Mouse (Mus musculus): Measurements from ENCODE around the gene Fam19a3. TPM values are rescaled to one million over a fixed set of nuclear protein-coding genes. Genes with fewer than 3 reads are reported as not detected.

The Fam19a3 gene
- polyA plus RNA-seq, 1 experiment from 2014 or later, result 0.05 TPM

DNA sequence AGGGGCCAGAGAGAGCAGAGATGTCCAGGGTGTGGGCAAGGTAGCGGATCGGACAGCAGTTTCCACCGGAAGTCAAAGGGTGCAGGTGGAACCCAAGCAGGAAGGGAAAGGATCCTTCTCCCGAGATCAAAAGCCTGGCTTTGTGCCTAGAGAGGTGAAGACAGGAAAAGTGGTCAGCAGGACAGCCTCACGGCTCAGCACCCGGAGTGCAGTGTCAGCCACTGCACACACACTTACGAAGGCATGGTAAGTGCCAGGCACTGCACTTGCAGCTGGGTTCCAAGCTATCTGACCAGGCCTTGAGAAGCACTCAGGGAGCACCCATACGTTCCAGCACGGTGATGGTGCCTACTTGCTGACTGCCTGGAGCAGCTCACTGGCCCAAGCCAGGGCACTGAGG is 23.9 kb upstream of the Fam19a3 start:
- 78% methylated on average over 9 of the region's 9 CpGs for WGBS
- H3K9ac ChIP-seq, result no peak overlapping the region
- no peak for ATAC-seq (replicated peaks)

DNA sequence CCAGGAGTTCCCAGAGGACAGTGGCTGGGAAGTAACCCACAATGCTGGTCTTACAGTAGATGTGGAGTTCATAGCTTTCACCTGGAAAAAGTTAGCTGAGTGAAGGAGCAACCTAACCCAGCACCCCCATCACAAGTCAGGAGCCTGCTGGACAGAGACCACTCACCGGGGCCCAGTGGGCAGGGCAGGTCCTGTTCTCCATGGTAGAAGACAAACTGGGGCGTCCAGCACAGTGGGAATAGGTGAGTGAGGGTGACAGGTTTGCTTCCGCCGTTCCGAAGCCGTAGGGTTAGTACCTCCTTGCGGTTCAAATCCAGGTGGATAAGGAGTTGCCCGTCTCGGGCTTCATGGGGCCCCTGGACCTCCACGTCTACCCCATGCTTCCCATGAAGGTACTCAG is 22.7 kb upstream of the Fam19a3 start:
- no peaks in the 10 kb centered on the region for H3K27me3 ChIP-seq (replicated peaks)
- no peak overlapping the region for H3K9ac ChIP-seq
- H3K36me3 ChIP-seq (replicated peaks), result no peaks in the 10 kb centered on the region
- 93% methylated on average over 10 of the region's 10 CpGs for WGBS
- H3K4me3 ChIP-seq, result no peak overlapping the region
- no peaks in the 10 kb centered on the region for H3K4me1 ChIP-seq
- ATAC-seq (replicated peaks), result no peak
- no peak overlapping the region for H3K27ac ChIP-seq
- H3K9me3 ChIP-seq, result no peaks in the 10 kb centered on the region
- no peak overlapping the region for H3K4me2 ChIP-seq

More for the DNA sequence above, 23.9 kb upstream of the Fam19a3 start:
- Histone ChIP-seq H3K4me2 (no peak overlapping the region), H3K4me3 (no peak overlapping the region), H3K9me3 (no peaks in the 10 kb centered on the region), H3K36me3 (replicated peaks) (no peaks in the 10 kb centered on the region), H3K4me1 (no peaks in the 10 kb centered on the region), H3K27ac (no peak overlapping the region), H3K27me3 (replicated peaks) (no peaks in the 10 kb centered on the region)

DNA sequence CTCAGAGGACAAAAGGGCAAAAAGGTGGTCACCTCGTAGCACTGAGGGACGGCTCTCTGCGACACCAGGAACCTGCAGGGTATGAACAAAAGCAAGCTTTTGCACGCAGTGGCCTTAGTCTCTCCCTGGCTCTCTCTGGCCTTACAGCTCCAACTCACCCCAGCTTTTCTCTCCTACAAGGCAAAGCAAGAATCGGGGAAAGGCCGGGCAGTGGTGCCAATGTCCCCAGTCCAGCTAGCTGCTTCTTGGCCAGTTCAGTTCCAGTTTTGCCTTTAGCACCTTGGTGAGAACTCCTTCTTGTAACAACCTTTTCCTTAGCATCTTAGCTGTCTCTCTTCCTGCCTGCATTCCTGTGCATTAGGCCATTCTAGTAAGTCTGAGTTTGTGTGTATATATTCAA is 19.8 kb upstream of the Fam19a3 start:
- no peaks in the 10 kb centered on the region for H3K27me3 ChIP-seq (replicated peaks)
- ATAC-seq (replicated peaks), result no peak
- H3K9me3 ChIP-seq, result no peaks in the 10 kb centered on the region
- H3K4me1 ChIP-seq, result no peaks in the 10 kb centered on the region
- WGBS, result 91% methylated on average over 6 of the region's 6 CpGs
- no peak overlapping the region for H3K4me2 ChIP-seq
- H3K4me3 ChIP-seq, result no peak overlapping the region
- H3K36me3 ChIP-seq (replicated peaks), result no peaks in the 10 kb centered on the region
- no peak overlapping the region for H3K27ac ChIP-seq
- no peak overlapping the region for H3K9ac ChIP-seq

DNA sequence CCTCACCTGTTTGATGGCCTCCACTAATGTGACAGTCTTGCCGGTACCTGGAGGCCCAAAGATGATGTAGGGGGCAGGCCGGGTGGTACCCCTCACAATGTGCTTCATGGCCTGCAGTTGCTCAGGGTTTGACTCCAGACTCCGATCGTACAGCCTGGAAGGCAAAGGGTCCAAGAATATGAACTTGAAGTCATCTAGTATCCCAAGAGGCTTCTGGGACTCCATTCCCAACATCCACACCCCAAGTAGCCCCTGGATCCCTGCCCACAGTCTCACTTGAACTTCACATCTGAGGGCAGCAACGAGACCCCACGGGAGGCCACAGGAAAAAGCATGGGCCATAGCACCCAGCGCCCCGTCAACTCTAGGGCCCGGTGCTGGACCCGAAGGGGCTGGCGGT is 19.0 kb upstream of the Fam19a3 start:
- WGBS, result 92% methylated on average over 11 of the region's 11 CpGs
- Histone ChIP-seq H3K9ac (no peak overlapping the region), H3K27ac (no peak overlapping the region), H3K4me2 (no peak overlapping the region), H3K9me3 (no peaks in the 10 kb centered on the region), H3K4me1 (no peaks in the 10 kb centered on the region), H3K27me3 (replicated peaks) (no peaks in the 10 kb centered on the region), H3K36me3 (replicated peaks) (no peaks in the 10 kb centered on the region), H3K4me3 (no peak overlapping the region)
- no peak for ATAC-seq (replicated peaks)

DNA sequence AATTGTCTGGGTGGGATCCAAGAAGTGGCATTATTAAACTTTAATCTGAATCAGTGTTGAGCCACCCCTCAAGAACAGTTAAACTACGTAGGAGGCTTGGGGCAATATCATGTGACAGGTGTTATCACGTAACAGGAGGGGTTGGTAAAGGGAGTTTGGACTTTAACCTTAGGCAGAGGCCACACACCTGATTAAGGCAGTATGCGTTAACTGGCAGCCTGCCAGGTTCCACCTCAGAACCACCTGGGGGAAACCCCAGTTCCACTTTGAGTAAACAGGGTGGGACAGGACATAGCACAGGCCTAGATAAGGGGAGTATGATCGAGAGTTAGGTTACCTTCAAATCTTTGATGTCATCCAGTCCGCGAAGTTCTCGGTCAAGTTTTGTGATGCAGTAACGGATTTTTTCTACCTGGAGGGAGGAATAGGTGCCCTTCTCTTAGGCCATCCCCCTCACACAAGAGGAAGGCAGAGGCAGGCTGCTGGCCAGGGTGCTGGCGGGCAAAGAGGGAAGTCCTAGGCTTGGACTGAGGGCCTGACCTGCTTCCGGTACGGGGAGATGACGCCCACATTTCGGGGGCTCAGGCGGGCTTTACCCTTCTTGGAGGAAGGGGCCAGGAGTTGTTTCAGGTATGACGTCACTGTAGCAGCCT is 14.9 kb upstream of the Fam19a3 start:
- H3K4me1 ChIP-seq, result peaks cover 7% of the 10 kb centered on the region
- no peak for ATAC-seq (replicated peaks)
- H3K4me2 ChIP-seq, result no peak overlapping the region
- no peaks in the 10 kb centered on the region for H3K27me3 ChIP-seq (replicated peaks)
- no peak overlapping the region for H3K9ac ChIP-seq
- H3K27ac ChIP-seq, result no peak overlapping the region
- 88% methylated on average over 15 of the region's 15 CpGs for WGBS
- no peaks in the 10 kb centered on the region for H3K9me3 ChIP-seq
- H3K4me3 ChIP-seq, result no peak overlapping the region
- no peaks in the 10 kb centered on the region for H3K36me3 ChIP-seq (replicated peaks)

DNA sequence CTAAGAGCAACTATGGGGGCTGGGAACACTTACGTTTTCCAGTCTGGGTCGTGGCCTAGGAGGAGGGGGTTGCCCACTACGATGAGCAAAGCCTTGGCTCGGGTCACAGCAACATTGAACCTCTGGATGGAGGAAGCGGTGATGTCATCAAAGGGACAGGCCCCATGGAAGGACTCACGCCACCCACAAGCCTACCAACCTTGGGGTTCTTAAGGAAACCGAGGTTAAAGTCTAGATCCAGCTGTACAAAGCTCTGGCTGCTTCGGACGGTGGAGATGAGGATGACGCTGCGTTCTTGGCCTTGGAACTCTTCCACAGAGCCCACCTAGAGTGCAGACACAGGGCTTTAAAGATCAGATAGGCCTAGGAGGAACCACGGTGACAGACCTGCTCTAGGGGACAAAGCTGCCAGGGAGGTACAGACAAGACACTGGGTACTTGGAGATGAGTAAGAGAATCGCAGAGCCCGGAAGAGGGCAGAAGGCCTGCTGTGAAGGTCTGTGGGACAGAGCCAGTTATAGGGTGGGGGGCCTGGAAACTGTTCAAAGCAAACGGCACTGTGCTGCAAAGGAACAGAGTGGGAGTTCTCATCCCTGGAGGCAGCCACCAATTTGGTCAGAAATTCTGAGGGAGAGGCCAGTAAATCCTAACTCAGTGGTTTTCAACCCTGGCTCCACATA is 14.2 kb upstream of the Fam19a3 start:
- Histone ChIP-seq H3K27ac (no peak overlapping the region), H3K4me1 (peaks cover 7% of the 10 kb centered on the region), H3K4me3 (no peak overlapping the region), H3K9ac (no peak overlapping the region), H3K4me2 (no peak overlapping the region), H3K27me3 (replicated peaks) (no peaks in the 10 kb centered on the region), H3K36me3 (replicated peaks) (no peaks in the 10 kb centered on the region), H3K9me3 (no peaks in the 10 kb centered on the region)
- 75% methylated on average over 15 of the region's 15 CpGs for WGBS
- ATAC-seq (replicated peaks), result no peak

DNA sequence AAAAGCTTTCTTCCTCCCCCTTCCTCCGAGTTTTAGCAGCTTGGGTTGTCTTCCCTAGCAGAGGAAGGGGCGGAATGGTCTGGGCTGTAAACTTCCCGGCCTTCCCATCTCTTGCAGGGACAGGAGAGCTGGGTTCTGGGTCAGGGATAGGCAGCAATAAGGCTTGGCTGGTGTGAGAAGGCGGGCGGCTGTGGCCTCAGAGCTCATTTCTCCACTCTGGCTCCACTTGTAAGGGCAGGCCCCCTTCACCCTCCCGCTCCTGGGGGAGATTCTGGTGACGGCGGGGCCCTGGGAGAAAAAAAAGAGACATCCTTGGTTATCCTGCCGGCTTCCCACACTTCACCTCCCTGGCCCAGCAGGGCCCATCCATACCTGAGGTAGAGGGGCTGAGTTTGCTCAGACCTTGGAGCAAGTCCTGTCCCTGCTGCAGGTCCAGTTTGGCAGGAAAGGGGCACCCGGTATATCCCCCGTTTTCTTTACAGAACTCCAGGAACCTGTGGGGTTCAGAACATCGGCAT is 13.4 kb upstream of the Fam19a3 start:
- WGBS, result 76% methylated on average over 12 of the region's 12 CpGs
- Histone ChIP-seq H3K27me3 (replicated peaks) (no peaks in the 10 kb centered on the region), H3K4me3 (no peak overlapping the region), H3K27ac (no peak overlapping the region), H3K9ac (no peak overlapping the region), H3K9me3 (no peaks in the 10 kb centered on the region), H3K36me3 (replicated peaks) (no peaks in the 10 kb centered on the region), H3K4me2 (no peak overlapping the region), H3K4me1 (peaks cover 7% of the 10 kb centered on the region)
- ATAC-seq (replicated peaks), result no peak

DNA sequence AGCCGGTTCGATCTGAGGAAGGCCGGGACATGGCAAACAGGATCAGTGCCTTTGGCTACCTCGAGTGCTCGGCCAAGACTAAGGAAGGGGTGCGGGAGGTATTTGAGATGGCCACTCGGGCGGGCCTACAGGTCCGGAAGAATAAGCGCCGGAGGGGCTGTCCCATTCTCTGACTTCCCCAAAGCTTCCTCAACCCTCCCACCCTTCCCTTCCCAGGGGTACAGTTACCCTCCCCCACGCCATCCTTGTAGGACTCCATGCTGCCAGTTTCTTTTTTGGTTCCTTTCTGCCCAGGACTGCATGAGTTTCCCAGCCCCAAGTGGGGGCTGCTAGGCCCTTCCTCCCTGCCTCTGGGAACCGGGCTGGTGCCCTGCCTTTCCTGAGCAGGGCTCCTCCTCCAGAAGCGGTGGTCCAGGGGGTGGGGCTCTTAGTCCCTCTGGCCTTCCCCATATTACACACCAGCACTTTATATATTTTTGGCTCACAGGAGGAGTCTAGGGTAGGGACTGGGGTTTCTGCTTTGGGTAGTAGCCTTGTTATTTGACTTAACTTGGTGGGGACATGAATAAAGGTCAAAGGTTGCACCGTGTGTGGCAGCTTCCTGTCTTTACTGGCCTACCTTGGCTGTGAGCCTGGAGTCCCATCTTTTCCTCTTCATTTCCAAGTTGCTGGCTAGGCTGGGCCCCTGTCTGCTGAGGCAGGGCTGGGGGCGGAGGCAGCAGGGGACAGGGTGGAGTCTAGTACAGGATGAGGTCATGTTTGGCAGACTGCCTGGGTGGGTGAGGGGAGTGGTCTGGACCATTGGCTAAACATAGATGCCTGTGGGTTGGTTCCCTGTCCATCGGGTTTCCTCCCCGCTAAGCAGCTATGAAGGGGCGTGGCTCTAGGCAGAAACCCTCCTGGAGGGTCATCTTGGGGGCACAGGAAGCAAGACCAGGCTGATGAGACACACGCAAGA is 12.5 kb upstream of the Fam19a3 start:
- peaks cover 7% of the 10 kb centered on the region; the same call in 1 of the 2 replicates for H3K27me3 ChIP-seq (replicated peaks)
- peaks cover 7% of the 10 kb centered on the region for H3K4me1 ChIP-seq
- no peak overlapping the region for H3K9ac ChIP-seq
- H3K36me3 ChIP-seq (replicated peaks), result no peaks in the 10 kb centered on the region
- no peak overlapping the region for H3K4me2 ChIP-seq
- peak; percentile 71 for ATAC-seq (replicated peaks)
- peak overlapping the region; percentile 36; the same call in 1 of the 2 replicates for H3K27ac ChIP-seq
- 60% methylated on average over 20 of the region's 20 CpGs for WGBS
- no peaks in the 10 kb centered on the region for H3K9me3 ChIP-seq
- H3K4me3 ChIP-seq, result no peak overlapping the region

DNA sequence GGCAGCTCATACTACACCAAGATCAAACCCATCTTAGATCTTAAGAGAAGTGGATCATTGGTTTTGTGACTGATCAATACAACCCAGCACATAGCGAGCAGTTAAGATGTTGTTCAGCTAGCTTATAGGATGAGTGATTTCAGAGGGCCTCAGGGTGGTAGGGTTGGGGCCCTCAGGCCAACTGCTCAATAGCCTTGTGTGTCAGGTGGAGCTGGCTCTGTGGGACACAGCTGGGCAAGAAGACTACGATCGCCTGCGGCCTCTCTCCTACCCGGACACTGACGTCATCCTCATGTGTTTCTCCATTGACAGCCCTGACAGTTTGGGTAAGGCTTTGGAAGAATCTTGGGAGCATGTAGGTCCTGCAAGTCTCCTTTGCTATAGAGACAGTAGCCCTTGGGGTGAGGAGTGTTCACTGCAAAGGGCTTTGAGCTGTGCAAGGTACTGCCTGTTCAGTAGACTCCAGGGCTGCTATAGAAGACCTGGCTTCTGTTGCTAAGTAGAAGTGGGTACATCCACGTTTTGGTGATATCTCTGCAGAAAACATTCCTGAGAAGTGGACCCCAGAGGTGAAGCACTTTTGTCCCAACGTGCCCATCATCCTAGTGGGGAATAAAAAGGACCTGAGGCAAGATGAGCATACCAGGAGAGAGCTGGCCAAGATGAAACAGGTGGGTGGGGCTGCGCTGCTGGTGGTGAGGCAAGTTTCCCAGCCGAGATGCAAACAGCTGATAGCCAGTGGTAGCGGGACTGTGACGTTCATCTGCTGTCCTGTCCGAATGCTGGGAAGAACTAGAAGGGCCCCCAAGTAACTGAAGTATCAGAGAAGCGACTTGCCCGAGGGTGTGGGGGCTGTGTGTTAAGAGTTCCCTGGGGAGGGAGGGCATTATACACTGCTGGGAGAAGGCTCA is 11.0 kb upstream of the Fam19a3 start:
- Histone ChIP-seq H3K27me3 (replicated peaks) (peaks cover 20% of the 10 kb centered on the region), H3K4me3 (no peak overlapping the region), H3K9ac (no peak overlapping the region), H3K27ac (no peak overlapping the region), H3K4me1 (peaks cover 16% of the 10 kb centered on the region), H3K9me3 (no peaks in the 10 kb centered on the region), H3K4me2 (no peak overlapping the region), H3K36me3 (replicated peaks) (no peaks in the 10 kb centered on the region)
- WGBS, result 77% methylated on average over 15 of the region's 15 CpGs
- no peak for ATAC-seq (replicated peaks)

DNA sequence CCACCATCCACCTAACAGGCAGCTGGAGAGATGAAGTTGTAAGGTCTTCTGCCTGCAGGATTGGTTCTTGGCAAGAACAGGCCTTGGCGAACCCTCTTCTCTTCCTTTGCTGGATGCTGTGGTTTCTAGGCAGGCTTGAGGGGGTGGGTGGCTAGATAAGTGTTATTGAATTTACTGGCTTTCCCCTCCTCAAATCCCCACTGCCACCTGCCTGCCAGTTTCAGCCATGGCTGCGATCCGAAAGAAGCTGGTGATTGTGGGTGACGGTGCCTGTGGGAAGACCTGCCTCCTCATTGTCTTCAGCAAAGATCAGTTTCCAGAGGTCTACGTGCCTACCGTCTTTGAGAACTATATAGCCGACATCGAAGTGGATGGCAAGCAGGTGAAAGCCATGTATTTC is 10.0 kb upstream of the Fam19a3 start:
- peaks cover 16% of the 10 kb centered on the region for H3K4me1 ChIP-seq
- H3K36me3 ChIP-seq (replicated peaks), result no peaks in the 10 kb centered on the region
- ATAC-seq (replicated peaks), result no peak

DNA sequence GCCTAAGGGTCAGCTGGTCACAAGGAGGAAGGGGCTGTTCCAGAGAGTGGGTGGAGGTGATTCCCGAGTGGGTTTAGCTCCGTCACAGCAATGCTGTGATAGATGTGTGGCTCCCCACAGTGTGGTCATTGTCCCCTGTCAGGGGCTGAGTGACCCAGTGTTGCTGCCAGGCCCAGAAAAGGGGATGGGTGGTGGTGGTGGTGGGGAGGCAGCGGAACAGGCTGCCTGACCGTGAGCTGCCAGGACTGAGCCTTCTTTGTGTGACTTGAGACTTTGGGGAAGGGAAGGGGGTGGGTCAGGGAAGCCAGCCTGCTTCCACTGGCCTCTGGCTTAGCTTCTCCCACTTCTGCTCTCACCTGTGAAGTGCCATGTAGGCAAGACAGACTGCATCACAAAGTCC is 9.4 kb upstream of the Fam19a3 start:
- Histone ChIP-seq H3K9ac (no peak overlapping the region), H3K4me1 (peaks cover 16% of the 10 kb centered on the region), H3K4me3 (no peak overlapping the region), H3K4me2 (peak overlapping the region; percentile 97; the same call in 1 of the 2 replicates), H3K9me3 (no peaks in the 10 kb centered on the region), H3K27me3 (replicated peaks) (peaks cover 21% of the 10 kb centered on the region), H3K36me3 (replicated peaks) (no peaks in the 10 kb centered on the region), H3K27ac (no peak overlapping the region)
- WGBS, result 14% methylated on average over 4 of the region's 4 CpGs
- no peak for ATAC-seq (replicated peaks)

More for the DNA sequence above, 10.0 kb upstream of the Fam19a3 start:
- Histone ChIP-seq H3K9me3 (no peaks in the 10 kb centered on the region), H3K4me3 (no peak overlapping the region), H3K27ac (no peak overlapping the region), H3K27me3 (replicated peaks) (peaks cover 21% of the 10 kb centered on the region), H3K9ac (no peak overlapping the region), H3K4me2 (no peak overlapping the region)
- WGBS, result 91% methylated on average over 8 of the region's 8 CpGs

Data from midbrain, embryonic 15.5 days (tissue).